Mouse (Mus musculus) ES-E14 (cell line): ENCODE measurements around the gene Actn1. TPM values are rescaled to one million over a fixed set of nuclear protein-coding genes. Genes with fewer than 3 reads are reported as not detected.

ENCODE experiments used
- DNase-seq: peaks from one replicate; pipeline ENCODE4 v3.0.0-alpha.2; 2013; ENCODE audit warnings: low read depth, low spot score
- H3K27ac ChIP-seq: 2 replicates; pipeline ENCODE4 v1.5.1; 2012; ENCODE audit warnings: low read depth, mild to moderate bottlenecking, low read length, moderate library complexity, mixed read lengths; ENCODE audit not compliant: poor library complexity, insufficient read depth, severe bottlenecking
- H3K36me3 ChIP-seq: 2 replicates; pipeline ENCODE4 v1.6.1; 2012; ENCODE audit warnings: mild to moderate bottlenecking, low read length, moderate library complexity, mixed read lengths; ENCODE audit not compliant: control insufficient read depth, poor library complexity, insufficient read depth, severe bottlenecking
- H3K4me1 ChIP-seq, 2 experiments: fragments of 150-350 bp in 1 of 2; sonication (generic) in 1 of 2; 2 replicates each; pipeline ENCODE4 v1.6.1; 2012; ENCODE audit warnings: low read length in 2 of 2, mild to moderate bottlenecking in 1 of 2, mixed read lengths in 1 of 2; ENCODE audit not compliant: control insufficient read depth in 2 of 2, insufficient read depth in 2 of 2, poor library complexity in 1 of 2
- H3K4me3 ChIP-seq, 2 experiments: fragments of 150-350 bp in 1 of 2; sonication (generic) in 1 of 2; 2 replicates each; pipeline ENCODE4 v1.5.1; 2012; ENCODE audit warnings: low read length in 2 of 2, low read depth in 1 of 2, mild to moderate bottlenecking in 1 of 2, mixed read lengths in 1 of 2; ENCODE audit not compliant: insufficient read depth in 1 of 2, poor library complexity in 1 of 2, severe bottlenecking in 1 of 2
- H3K9ac ChIP-seq: 2 replicates; pipeline ENCODE4 v1.6.1; 2012; ENCODE audit warnings: low read depth, mild to moderate bottlenecking, low read length, mixed read lengths; ENCODE audit not compliant: poor library complexity, insufficient read depth, severe bottlenecking
- H3K9me3 ChIP-seq: fragments of 150-350 bp; sonication (generic); 2 replicates; pipeline ENCODE4 v1.6.1; 2012; ENCODE audit warnings: low read depth, mild to moderate bottlenecking, low read length; ENCODE audit not compliant: control insufficient read depth, insufficient read depth
- CHD2 ChIP-seq: IDR thresholded peaks from 2 replicates; pipeline ENCODE4 v1.6.1; 2014; ENCODE audit warnings: mild to moderate bottlenecking, low read depth, low read length, inconsistent platforms
- HCFC1 ChIP-seq: IDR thresholded peaks from 2 replicates; pipeline ENCODE4 v1.6.1; 2012; ENCODE audit warnings: low read length, inconsistent platforms, borderline replicate concordance; ENCODE audit not compliant: insufficient read depth
- MAFK ChIP-seq: IDR thresholded peaks from 2 replicates; pipeline ENCODE4 v1.6.1; 2014; ENCODE audit warnings: mild to moderate bottlenecking, low read depth, low read length, inconsistent platforms; ENCODE audit not compliant: insufficient read depth
- ZC3H11A ChIP-seq: IDR thresholded peaks from 2 replicates; pipeline ENCODE4 v1.6.1; 2012; ENCODE audit warnings: low read depth, mild to moderate bottlenecking, inconsistent platforms, low read length, borderline replicate concordance
- ZNF384 ChIP-seq: IDR thresholded peaks from 2 replicates; pipeline ENCODE4 v1.6.1; 2012; ENCODE audit warnings: low read depth, low read length, inconsistent platforms
- in situ Hi-C, 2 experiments: fragments of 600-800 bp; cut with MboI; formaldehyde crosslinking; loops; one replicate each; pipeline ENCODE4 v1.15.1; 2025; ENCODE audit warnings: low sequenced_read_pairs in 2 of 2, inconsistent platforms in 1 of 2; ENCODE audit not compliant: unreplicated experiment in 2 of 2
- total RNA-seq: library from RNA; depleted of rRNA; stranded (reverse); fragments of 300-350 nt; gene quantifications from 2 replicates; pipeline ENCODE4 v1.2.3, GENCODE M21; 2012

The Actn1 gene
- total RNA-seq, 1 experiment: 255 TPM

DNA sequence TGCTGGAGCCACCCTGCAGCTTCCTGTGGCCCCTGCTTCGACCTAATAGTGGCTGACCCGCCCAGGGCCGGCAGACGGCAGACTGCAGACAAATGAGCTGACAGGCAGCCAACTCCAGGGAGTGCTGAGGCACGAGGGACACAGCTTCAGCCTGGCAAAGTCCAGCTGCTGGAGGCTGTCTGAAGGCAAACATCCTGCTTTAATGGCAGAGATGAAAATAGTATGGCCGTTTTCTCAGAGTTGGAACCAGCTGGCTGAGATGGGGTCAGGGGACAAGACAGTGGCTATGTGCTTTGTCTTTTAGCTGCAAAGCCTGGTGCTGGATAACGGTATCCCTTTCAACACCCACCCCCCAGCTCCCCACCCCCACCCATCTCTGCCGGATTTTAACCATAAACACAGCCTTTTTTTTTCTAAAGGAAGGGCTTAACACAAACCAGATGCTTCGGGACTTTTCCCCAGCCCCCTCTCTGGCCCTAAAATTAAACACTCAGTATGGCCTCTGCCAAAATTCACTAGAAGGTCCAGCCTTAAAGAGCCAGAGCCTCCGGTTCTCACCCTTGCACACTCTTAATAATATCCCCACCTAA is 30.0 kb downstream of the Actn1 start:
- H3K27ac ChIP-seq: no peak overlapping the region
- in situ Hi-C loops: no loop called here
- H3K9me3 ChIP-seq: no peaks in the 10 kb centered on the region
- peaks cover 5% of the 10 kb centered on the region; the same call in 1 of the 2 replicates for H3K36me3 ChIP-seq
- no peak overlapping the region for H3K4me3 ChIP-seq
- H3K4me1 ChIP-seq: peaks cover 25 to 31% of the 10 kb centered on the region in 2 experiments
- no peak for TF ChIP-seq ZC3H11A
- no peak for TF ChIP-seq MAFK
- TF ChIP-seq CHD2: no peak
- no peak for TF ChIP-seq ZNF384
- TF ChIP-seq HCFC1: no peak
- H3K9ac ChIP-seq: no peak overlapping the region
- DNase-seq: no peak

DNA sequence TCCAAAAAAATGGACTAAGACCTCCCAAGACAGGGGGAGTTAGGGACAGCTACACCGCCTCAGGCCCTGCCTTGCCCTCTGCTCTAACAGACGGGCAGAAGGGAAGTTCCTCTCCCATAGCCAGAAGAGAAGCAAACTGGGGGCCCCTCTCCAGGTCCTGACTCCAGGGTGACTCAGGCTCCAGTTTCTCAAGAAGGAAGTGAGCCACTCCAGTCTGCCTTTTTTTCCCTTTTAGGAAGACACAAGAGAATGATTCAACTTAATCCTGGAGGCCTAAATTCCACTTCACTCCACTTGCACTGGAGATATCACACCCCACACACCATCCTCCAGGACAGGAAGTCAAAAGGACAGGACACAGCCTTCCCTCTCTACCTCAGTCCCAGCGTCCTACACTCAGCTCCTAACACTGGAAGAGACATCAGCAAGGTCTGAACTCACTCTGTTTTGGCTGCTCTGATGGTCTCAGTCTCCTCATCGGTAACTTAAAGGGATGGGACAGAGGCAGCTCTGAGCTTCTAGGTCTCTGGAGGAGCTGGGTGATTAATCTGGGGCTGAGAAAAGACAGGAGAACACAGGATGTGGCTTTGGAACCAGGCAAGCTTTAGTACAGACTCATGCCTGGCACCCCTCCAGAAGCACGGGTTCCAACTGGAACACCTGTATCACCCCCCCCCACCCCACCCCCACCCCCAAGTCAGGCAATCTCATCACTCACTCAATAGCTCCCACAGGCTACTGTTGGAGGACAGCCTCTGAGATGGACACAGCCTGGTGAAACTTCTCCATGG is 31.0 kb downstream of the Actn1 start:
- in situ Hi-C loops: no loop called here
- H3K4me1 ChIP-seq: peaks cover 29 to 40% of the 10 kb centered on the region in 2 experiments
- TF ChIP-seq CHD2 (no peak), HCFC1 (no peak), MAFK (no peak), ZC3H11A (no peak), ZNF384 (no peak)
- H3K9me3 ChIP-seq: no peaks in the 10 kb centered on the region
- no peak for DNase-seq
- H3K27ac ChIP-seq: 0 out of 2 replicates have a peak overlapping the region, but pooled peaks have one; percentile 33
- no peaks in the 10 kb centered on the region; the same call in 1 of the 2 replicates for H3K36me3 ChIP-seq
- no peak overlapping the region for H3K4me3 ChIP-seq
- no peak overlapping the region for H3K9ac ChIP-seq

DNA sequence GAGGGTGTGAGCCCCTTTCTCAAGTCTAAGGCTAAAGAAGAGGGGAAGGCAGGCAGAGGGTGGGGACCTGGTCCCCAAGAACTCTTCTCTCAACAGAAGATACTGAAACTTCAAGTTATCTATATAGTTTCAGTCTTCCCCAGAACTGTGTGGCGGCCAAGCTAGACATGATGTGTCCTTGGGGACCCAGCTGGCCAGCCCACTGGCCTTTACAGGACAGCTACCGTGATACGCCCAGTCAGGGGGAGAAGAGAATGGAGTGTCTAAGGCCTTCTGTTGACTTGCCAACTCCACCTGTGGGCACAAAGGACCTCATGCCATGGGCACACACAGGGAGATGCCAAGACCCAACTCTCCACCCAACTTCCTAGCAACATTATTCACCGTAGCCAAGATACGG is 31.8 kb downstream of the Actn1 start:
- Histone ChIP-seq H3K9me3 (no peaks in the 10 kb centered on the region), H3K36me3 (no peaks in the 10 kb centered on the region; the same call in 1 of the 2 replicates), H3K9ac (no peak overlapping the region), H3K4me1 (peaks cover 32 to 43% of the 10 kb centered on the region in 2 experiments), H3K4me3 (no peak overlapping the region), H3K27ac (peak overlapping the region; percentile 63)
- TF ChIP-seq ZNF384 (no peak), ZC3H11A (no peak), MAFK (no peak), HCFC1 (no peak), CHD2 (no peak)
- DNase-seq: no peak
- in situ Hi-C loops: no loop called here

DNA sequence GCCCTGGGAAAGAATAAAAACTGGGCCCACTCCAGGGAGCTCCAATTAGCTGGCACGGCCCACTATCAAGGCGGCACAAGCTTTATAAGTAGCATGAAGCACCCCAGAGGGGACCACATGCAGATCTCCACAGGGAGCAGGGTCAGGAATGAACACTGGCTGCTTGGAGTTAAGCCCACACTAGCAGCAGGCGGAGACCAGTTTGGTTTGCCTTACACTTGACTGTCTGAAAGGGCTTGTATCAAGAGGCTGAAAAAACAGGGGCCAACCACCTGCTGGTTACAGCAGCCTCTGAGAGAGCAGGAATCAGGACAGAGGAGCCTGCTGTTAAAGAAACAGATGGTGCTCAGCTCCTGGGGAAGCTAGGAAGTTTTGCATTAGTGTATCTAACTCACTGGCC is 32.3 kb downstream of the Actn1 start:
- DNase-seq: peak; percentile 69
- no peaks in the 10 kb centered on the region; the same call in 1 of the 2 replicates for H3K36me3 ChIP-seq

More for the DNA sequence above, 32.3 kb downstream of the Actn1 start:
- peaks cover 34 to 48% of the 10 kb centered on the region in 2 experiments for H3K4me1 ChIP-seq
- no peak overlapping the region for H3K4me3 ChIP-seq
- in situ Hi-C loops: no loop called here
- no peaks in the 10 kb centered on the region for H3K9me3 ChIP-seq
- H3K27ac ChIP-seq: peak overlapping the region; percentile 61; the same call in 1 of the 2 replicates
- no peak for TF ChIP-seq HCFC1
- TF ChIP-seq ZNF384: peak; percentile 61; the same call in 1 of the 2 replicates
- no peak for TF ChIP-seq CHD2
- no peak for TF ChIP-seq ZC3H11A
- TF ChIP-seq MAFK: no peak
- no peak overlapping the region for H3K9ac ChIP-seq
